Mouse (Mus musculus) testis, adult 2 months (tissue): ENCODE measurements around the gene Gnaq. TPM values are rescaled to one million over a fixed set of nuclear protein-coding genes. Genes with fewer than 3 reads are reported as not detected.
"Not testable (repeated sequence)": the region's sequence is repeated elsewhere in the genome, so short reads cannot be mapped to it uniquely, and the experiment has no call there.

Experiments
- H3K27ac ChIP-seq: fragments of 200-500 bp; 2 replicates; pipeline ENCODE4 v1.5.1; 2012; ENCODE audit warnings: low read depth, low read length; ENCODE audit not compliant: control insufficient read depth, insufficient read depth
- H3K27me3 ChIP-seq: fragments of 200-500 bp; 2 replicates; pipeline ENCODE4 v1.6.1; 2012; ENCODE audit warnings: mild to moderate bottlenecking, low read length, moderate library complexity; ENCODE audit not compliant: control insufficient read depth, insufficient read depth
- H3K36me3 ChIP-seq: fragments of 200-500 bp; 2 replicates; pipeline ENCODE4 v1.6.1; 2012; ENCODE audit warnings: mild to moderate bottlenecking, low read length; ENCODE audit not compliant: control insufficient read depth, insufficient read depth
- H3K4me1 ChIP-seq: fragments of 200-500 bp; 2 replicates; pipeline ENCODE4 v1.6.1; 2012; ENCODE audit warnings: low read length; ENCODE audit not compliant: control insufficient read depth, insufficient read depth
- H3K4me3 ChIP-seq: fragments of 200-500 bp; 2 replicates; pipeline ENCODE4 v1.5.1; 2012; ENCODE audit warnings: low read depth, mild to moderate bottlenecking, low read length, moderate library complexity, mixed read lengths; ENCODE audit not compliant: control insufficient read depth
- CTCF ChIP-seq: fragments of 200-500 bp; IDR thresholded peaks from 2 replicates; pipeline ENCODE4 v1.5.1; 2012; ENCODE audit warnings: low read depth, mild to moderate bottlenecking, inconsistent platforms, low read length, moderate library complexity; ENCODE audit not compliant: control insufficient read depth, insufficient read depth, insufficient replicate concordance
- POLR2A ChIP-seq: fragments of 200-500 bp; IDR thresholded peaks from 2 replicates; pipeline ENCODE4 v1.6.1; 2012; ENCODE audit warnings: low read depth, mild to moderate bottlenecking, inconsistent platforms, low read length, moderate library complexity; ENCODE audit not compliant: control insufficient read depth
- polyA plus RNA-seq: library from polyadenylated mRNA; depleted of rRNA; stranded (reverse); fragments of >200 nt; gene quantifications from 2 replicates; pipeline ENCODE4 v1.2.3, GENCODE M21; 2012

The Gnaq gene
- polyA plus RNA-seq, 1 experiment: 5.5 TPM

GRCm38 (mm10) chr19:16149094-16149493, 16.5 kb downstream of the Gnaq start:
- no peaks in the 10 kb centered on the region; the same call in 1 of the 2 replicates for H3K4me1 ChIP-seq
- no peak overlapping the region for H3K4me3 ChIP-seq
- H3K36me3 ChIP-seq: no peaks in the 10 kb centered on the region
- no peak overlapping the region for H3K27ac ChIP-seq
- TF ChIP-seq CTCF (no peak), POLR2A (no peak)
- no peaks in the 10 kb centered on the region for H3K27me3 ChIP-seq

GRCm38 (mm10) chr19:16150328-16150727, 17.7 kb downstream of the Gnaq start:
- H3K4me1 ChIP-seq: no peaks in the 10 kb centered on the region; the same call in 1 of the 2 replicates
- H3K4me3 ChIP-seq: no peak overlapping the region
- TF ChIP-seq POLR2A: no peak
- no peak for TF ChIP-seq CTCF
- no peaks in the 10 kb centered on the region for H3K36me3 ChIP-seq
- H3K27ac ChIP-seq: no peak overlapping the region
- H3K27me3 ChIP-seq: no peaks in the 10 kb centered on the region

GRCm38 (mm10) chr19:16153851-16154250, 21.2 kb downstream of the Gnaq start:
- H3K4me3 ChIP-seq: no peak overlapping the region
- no peaks in the 10 kb centered on the region for H3K4me1 ChIP-seq
- no peak overlapping the region for H3K27ac ChIP-seq
- H3K27me3 ChIP-seq: no peaks in the 10 kb centered on the region
- H3K36me3 ChIP-seq: no peaks in the 10 kb centered on the region
- TF ChIP-seq POLR2A (no peak), CTCF (no peak)

GRCm38 (mm10) chr19:16154480-16154879, 21.8 kb downstream of the Gnaq start:
- no peaks in the 10 kb centered on the region for H3K4me1 ChIP-seq
- H3K27me3 ChIP-seq: no peaks in the 10 kb centered on the region
- no peaks in the 10 kb centered on the region for H3K36me3 ChIP-seq
- no peak overlapping the region for H3K27ac ChIP-seq
- TF ChIP-seq POLR2A: no peak
- no peak for TF ChIP-seq CTCF
- H3K4me3 ChIP-seq: no peak overlapping the region

GRCm38 (mm10) chr19:16157120-16157519, 24.5 kb downstream of the Gnaq start:
- no peaks in the 10 kb centered on the region for H3K36me3 ChIP-seq
- TF ChIP-seq CTCF (no peak), POLR2A (no peak)
- H3K27me3 ChIP-seq: no peaks in the 10 kb centered on the region
- H3K4me3 ChIP-seq: no peak overlapping the region
- H3K4me1 ChIP-seq: no peaks in the 10 kb centered on the region
- no peak overlapping the region for H3K27ac ChIP-seq

GRCm38 (mm10) chr19:16160759-16161158, 28.1 kb downstream of the Gnaq start:
- Histone ChIP-seq H3K4me1 (no peaks in the 10 kb centered on the region), H3K27ac (no peak overlapping the region), H3K4me3 (no peak overlapping the region), H3K27me3 (no peaks in the 10 kb centered on the region), H3K36me3 (no peaks in the 10 kb centered on the region)
- TF ChIP-seq POLR2A (no peak), CTCF (no peak)

GRCm38 (mm10) chr19:16161222-16161621, 28.6 kb downstream of the Gnaq start:
- no peak overlapping the region for H3K27ac ChIP-seq
- TF ChIP-seq CTCF: no peak
- TF ChIP-seq POLR2A: no peak
- no peaks in the 10 kb centered on the region for H3K4me1 ChIP-seq
- H3K36me3 ChIP-seq: no peaks in the 10 kb centered on the region
- no peak overlapping the region for H3K4me3 ChIP-seq
- no peaks in the 10 kb centered on the region for H3K27me3 ChIP-seq

- not testable (repeated sequence) for H3K4me3 ChIP-seq, H3K27me3 ChIP-seq, H3K27ac ChIP-seq, H3K4me1 ChIP-seq, H3K36me3 ChIP-seq
These were observed 31.8 kb downstream of the Gnaq start for GRCm38 (mm10) chr19:16164396-16164795.
